Mouse (Mus musculus) hematopoietic stem cell, adult 5-6 weeks (primary cell): Measurements from ENCODE around the gene Hoxa3. TPM values are rescaled to one million over a fixed set of nuclear protein-coding genes. Genes with fewer than 3 reads are reported as not detected.
A peak's percentile ranks its signal among the peaks of the same experiment; 100 is the strongest.

Experiments used
- ATAC-seq, 2 experiments: fragments of 125-278 bp in 1 of 2; replicated peaks in 1 of 2; 2 replicates each; pipeline ENCODE4 v1.8.0; 2016 to 2017; ENCODE audit warnings: inconsistent platforms in 2 of 2, mild to moderate bottlenecking in 2 of 2, moderate number of reproducible peaks in 2 of 2, low read depth in 1 of 2, moderate TSS enrichment in 1 of 2; ENCODE audit not compliant: low FRiP score in 2 of 2, poor library complexity in 2 of 2, severe bottlenecking in 2 of 2, insufficient read depth in 1 of 2, low TSS enrichment in 1 of 2
- total RNA-seq: library from RNA; stranded (forward); fragments of 172-1452, 232-1000 nt; gene quantifications from 2 replicates; pipeline ENCODE4 v1.2.3, GENCODE M21; 2017

Hoxa3 gene
- total RNA-seq, 1 experiment from 2014 or later: 3.7 TPM

DNA sequence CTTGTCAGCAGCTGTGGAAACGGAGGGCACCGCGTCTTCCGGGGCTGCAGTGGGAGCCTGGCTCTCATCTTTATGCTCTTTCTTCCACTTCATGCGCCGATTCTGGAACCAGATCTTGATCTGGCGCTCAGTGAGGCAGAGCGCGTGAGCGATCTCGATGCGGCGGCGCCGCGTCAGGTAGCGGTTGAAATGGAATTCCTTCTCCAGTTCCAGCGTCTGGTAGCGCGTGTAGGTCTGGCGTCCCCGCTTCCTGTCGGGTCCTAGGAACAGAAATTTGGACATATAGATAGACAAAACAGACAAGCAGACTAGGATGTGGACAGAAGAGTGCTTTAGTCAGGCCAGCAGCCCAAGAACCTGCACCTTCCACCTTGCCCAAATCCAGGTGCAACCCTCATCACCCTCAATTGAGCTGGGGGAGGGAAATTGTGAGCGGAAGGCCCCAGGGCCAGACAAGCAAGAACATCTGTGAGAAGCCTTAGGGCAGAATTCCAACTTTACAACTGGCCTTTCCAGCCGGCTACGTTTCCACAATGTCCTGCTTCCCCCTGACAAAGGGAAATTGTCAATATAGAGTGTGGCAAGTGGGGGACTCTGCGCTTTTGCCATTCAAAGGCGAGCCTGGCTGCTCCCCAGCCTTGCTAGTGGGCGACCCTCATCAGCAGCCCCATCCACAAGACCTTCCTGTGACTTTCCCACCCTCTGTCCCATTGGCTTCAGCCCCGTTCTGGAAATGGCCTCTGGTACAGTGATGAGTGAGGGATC is 2.8 kb upstream of the Hoxa3 start:
- ATAC-seq: no peak

DNA sequence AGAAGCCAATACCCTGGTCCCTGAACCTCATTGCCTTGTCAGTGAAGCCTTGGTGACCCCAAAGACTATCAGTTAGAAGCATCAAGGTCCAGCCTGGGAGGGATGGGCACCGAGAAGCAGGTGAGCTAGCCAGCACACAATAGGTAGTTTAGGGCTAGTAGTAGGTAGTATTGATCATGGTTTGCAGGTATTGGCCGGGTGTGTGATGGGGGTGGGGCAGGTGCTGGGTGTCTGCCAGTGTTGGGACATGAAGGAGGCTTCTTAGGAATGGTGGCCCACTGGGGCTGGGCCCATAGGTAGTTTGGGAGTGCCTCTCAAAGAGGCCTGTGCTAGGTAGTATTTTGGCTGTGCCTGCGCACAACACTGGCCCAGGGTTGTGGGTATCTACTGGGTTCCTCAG is 1.9 kb upstream of the Hoxa3 start:
- no peak for ATAC-seq

DNA sequence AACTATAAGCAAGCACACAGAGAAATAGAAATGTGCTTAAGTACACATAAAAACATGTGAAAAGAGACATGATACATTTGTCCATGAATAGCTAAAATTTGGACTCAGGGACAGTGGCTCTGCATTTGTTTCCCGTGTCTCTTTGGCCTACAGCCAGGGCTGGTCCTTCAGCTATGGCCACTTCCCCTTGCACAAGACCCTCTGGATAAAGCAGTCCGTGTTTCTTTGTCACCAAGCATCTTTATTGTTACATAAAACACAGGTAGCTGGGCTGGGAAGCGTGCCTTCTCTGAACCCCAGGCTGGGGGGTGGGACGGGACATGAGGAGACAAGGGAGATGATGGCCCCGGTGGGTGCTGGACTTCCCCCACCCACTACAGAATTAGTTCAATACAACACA is 1.1 kb upstream of the Hoxa3 start:
- ATAC-seq: no peak

DNA sequence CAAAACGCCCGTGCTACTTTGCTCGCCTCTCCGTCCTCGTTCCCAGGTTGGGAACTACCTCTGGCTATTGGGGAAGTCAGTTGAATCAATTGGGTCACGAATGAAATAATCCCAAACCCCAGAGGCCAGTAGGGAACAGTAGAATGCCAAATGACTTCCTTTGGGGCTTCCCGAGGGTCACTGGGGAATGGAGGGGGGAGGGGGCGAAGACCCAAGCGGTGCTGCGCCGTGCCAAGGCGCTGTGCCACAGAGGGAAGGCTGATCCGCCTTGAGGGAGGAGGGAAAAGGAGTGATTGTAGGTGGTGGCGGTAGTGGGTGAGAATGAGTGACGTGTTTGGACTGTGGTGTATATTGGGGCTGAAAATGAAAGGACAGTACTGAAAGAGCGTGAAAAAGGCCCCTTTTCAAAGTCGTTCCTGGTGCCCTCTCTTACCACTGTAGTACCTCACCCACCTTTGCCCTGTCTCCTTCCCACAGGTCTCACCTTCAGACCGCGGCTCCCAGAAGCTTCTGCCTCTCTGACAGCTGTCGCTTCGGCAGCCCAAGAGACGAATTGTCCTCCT is 499 bp downstream of the Hoxa3 start:
- ATAC-seq: peak; percentile 12 to 20; a peak in 1 of 4 replicates

DNA sequence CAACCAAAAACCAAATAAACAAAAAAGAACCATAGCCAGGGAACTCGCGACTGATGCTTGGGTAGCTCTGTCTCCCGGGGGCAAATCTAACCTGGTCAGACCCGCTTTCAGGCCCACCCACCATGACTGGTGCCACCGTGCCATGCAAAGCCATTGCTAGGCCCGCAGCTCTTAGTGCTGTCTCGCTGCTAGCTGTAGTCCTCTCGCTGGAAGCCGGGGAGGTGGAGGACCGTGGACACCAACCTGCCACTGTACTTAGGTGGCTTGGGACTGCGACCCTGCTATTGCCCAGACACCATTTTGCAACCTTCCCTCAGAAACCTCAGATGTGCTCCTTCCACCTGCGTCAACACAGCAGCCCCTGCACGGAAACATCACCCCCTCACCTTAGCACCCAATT is 1.2 kb downstream of the Hoxa3 start:
- no peak; a peak in 1 of 4 replicates for ATAC-seq

DNA sequence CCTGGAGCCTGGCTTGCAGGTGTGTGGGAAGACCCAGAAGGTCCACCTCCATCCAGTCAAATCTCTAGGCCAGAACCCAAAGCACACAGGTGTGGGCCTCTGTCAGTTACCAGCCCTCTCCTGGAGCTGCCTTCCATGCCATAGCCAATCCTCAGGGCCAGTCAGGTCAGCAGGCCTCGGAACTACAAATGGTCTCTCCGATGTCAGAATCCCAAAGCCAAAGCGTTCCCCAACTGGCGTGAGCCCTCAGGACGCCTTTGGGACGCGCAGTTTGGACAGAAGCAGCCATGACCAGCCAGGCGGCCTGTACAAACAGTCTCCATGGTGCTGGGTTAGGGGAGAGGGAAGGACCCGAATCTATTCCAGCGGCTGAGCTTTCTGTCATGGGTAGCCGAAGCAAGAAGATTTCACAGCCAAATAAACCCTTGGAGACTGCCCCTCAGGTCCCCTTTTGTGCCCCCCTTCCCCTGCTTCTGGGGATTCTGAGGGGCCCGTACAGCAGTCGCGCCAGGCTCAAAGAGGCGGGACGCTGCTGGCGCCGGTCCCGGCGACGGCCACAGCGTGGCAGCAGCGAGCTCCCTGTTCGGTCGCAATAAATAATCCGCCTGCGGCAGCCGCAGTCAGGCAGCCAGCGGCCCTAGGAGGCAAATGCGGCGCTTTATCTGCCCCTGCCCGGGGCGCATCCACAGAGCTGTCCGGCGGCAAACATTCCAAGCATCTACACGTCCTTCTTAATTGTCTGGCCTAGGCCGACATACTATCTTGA is 1.8 kb downstream of the Hoxa3 start:
- peak; percentile 54 to 57; a peak in 3 of 4 replicates for ATAC-seq

DNA sequence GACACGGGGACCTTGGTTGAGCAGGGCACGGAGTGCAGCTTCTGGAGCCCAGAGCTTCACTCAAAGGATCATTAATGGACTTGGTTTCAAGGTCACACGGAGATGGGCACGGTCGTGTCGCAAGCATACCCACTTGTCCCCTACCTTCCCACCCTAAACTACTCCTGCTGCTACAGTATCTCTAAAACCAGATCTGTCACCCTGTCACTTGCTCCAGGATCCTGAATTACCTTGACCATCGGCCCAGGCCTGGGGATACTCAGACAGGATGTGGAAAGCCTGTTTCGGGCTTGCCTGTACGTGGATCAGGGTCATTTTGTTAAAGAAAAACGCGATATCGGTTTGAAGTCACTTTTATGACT is 3.5 kb downstream of the Hoxa3 start:
- ATAC-seq: no peak

DNA sequence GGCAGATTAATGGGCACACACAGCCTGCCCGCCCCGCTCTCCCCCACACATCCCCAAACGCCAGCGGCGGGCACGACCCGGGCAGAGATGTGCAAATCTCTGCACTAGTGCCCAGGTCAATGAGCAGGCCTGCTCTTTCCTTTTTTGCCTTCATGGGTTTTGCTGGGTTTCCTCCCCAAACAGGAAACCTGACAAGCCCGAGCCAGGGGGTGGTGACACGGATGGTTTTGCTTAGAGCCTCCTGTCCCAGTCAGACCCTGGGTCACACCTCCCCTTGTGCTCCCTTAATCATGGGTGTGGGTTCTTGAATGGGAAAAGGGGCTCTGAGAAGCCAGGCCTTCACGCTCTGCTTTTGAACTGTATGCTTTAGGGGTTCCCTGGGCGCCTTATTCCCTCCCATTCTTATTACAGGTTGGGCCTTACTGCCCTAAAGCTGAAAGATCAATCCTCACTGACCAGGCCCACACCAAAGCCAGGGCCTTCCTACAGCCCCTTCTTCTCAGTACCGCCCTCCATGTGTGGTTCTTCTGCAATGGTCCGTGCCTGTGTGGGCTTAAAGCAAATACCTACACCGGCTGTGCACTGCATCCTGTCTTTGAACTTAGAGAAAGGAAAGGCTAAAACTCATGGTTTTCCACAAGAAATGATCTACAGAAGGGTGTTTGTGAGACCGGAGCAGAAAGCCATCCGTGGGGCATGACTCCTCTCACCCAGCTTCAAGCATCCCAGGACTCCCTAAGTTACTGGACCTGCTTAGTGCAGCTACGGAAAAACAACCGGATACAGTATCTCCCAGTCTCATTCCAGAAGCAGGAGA is 4.1 kb downstream of the Hoxa3 start:
- ATAC-seq: no peak

DNA sequence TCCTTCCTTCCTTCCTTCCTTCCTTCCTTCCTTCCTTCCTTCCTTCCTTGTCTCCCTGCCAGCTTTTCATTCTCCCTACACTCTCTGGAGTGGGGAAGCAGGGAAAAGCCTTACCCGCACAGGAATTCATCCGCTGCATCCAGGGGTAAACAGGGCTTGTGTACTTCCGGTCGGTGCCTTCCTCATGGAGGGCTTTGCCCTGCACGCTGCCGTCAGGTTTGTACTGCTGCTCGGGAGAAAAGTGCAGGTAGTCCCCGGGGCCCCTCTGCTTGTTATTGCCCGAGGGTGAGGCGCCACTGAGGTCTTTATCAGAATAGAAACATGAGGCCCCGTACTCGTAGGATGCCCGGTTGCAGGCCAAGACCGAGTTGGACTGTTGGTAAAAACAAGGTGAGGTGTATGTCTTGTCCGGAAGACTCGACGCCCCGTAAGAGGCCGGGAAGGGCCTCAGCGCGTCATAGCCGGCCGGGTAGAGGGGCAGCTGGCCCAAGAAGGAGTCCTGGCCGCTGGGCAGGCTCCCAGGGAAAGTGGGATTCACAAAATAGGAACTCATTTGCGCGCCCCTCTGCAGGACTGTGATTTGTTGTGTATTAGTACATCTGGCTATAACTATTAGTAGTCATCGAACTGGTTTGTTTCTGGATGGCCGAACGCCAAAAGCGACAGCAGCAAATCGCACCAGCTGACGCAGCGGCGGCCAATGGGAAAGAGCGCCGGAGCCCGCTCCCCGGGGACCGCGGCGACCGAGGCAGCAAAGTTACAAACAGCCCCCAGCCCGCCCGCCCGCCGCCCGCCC is 4.9 kb downstream of the Hoxa3 start, which contains the start of gene Hoxa6:
Hoxa6 (minus strand) TSS at position 651 of the 796 bp plus-strand sequence.
- no peak for ATAC-seq

DNA sequence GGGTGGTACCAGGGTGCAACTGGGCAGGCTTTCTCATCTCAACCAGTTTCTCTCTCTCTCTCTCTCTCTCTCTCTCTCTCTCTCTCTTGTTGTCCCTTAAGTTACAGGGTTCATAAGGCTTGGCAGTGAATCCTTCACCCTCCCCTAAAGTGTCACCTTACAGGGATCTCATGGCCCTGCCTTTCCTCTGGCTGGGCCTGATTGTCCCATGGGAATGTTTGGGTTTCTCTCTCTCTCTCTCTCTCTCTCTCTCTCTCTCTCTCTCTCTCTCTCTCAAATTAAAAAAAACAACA is 5.5 kb downstream of the Hoxa3 start:
- ATAC-seq: no peak

DNA sequence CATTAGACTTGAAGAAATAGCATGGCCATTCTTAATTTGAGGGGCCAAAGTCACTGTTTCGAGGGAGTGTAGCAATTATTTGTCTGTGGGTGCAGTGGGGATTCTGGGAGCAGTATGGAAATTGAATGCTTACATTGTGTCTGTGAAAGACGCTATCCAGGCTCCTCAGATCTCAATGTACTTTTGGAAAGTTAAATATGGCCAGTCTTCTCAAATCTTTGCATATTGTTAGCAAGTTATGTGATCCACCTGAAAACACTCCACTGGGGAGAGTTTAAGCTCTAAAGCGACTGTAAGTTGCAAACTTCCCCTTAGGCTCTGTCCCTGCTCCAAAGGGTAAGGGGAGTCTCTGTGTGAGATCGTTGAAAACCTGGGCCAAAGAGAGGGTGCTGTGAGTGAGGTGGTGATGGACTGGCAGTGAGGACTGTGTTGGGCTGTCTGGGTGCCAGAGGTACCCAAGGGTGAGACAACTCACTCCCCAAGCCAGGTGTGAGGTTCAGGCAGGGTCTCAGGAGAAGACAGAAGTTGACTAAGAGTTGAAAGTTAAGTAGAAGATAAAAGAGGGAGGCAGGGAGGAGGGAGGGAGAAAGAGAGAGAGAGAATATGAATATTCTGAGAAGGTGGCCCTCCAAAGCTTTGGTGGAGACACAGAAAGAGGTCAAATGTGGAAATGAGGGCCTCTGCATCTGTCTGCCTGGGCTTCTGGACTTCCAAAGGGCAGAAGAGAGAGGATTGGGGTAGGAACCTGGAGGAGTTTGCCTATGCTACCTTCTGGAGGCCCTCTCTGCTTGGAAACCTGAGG is 6.1 kb downstream of the Hoxa3 start:
- no peak for ATAC-seq

DNA sequence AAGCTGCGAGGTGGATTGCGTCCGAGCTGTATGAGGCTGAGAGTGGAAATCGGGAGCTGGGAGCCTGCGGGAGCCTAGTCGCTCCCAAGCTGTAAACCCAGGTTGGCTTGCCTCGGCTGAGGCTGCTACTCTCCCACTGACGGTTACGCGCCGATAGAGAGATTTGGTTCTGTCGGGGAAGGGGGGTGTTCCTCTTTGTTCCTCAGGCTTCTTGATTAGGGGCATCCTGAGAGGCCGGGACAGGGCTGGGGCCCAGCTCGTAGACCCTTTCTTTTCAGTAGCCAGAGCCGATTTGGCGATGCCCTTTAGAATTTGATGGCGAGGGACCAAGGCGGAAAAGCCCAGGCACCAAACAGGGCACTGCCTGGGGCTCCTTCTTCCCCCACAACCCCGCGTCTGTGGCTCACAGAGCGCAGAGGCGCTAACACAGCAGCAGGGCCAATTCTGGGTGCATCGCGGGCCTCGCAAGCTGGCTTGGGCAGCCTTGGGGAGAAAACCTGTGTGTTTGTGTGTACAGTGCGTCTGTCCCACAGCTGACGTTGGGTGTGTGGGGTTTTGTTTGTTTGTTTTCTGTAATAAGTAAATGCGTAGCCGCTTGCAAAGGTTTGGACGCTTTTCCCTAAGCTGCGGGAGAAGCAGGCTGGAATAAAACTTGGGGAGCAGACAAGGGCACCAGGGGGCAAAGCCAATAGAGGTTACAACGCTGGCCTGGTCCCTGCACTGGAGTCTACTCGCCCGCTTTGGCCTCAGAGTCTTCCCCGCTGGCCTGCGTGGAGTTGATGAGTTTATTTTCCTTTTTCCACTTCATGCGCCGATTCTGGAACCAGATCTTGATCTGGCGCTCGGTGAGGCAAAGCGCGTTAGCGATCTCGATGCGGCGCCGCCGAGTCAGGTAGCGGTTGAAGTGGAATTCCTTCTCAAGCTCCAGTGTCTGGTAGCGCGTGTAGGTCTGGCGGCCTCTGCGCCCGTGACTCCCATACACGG is 7.2 kb downstream of the Hoxa3 start:
- ATAC-seq: no peak

DNA sequence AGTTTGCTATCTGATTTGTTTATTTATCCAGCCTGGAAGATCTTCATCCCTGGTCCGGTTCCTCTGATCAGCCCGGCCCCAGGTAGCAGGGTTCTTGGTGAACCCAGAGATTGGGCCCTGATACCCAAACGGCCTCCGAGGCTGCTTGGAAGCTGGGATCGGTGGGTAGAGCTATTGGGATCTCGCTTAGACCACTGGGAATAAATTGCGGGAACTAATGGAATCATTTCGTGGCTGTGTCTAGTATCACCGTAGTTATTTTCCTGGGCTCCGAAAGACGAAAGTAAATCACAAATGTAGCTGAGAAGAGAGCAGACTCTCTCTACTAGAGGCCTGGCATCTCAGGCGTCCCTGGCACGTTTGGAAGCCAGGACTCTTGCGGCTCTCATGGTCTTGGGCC is 7.9 kb downstream of the Hoxa3 start:
- no peak for ATAC-seq

DNA sequence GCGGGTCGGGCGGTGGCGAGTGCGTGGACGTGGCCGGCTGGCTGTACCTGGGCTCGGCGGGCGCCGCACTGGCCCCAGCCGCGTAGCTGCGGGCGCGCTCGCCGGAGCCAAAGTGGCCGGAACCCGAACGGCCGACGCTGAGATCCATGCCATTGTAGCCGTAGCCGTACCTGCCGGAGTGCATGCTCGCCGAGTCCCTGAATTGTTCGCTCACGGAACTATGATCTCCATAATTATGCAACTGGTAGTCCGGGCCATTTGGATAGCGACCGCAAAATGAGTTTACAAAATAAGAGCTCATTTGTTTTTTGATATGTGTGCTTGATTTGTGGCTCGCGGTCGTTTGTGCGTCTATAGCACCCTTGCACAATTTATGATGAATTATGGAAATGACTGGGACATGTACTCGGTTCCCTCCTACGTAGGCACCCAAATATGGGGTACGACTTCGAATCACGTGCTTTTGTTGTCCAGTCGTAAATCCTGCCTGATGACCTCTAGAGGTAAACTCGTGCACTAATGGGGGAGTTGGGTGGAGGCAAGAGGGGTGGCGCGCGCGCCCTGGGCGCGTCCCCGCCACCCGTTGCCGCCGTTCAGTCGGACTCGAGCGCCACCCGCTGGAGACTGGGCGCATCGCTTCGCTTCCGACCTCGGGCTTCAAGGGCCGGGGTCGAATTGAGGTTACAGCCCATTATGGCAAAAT is 8.9 kb downstream of the Hoxa3 start, which contains the start of gene Hoxa5:
Hoxa5 (minus strand) TSS at position 538 of the 703 bp plus-strand sequence.
- peak in 1 of 2 experiments; percentile 18; a peak in 1 of 4 replicates for ATAC-seq
